Mouse (Mus musculus): ENCODE data around the gene Fyb2.

GRCm38 (mm10) chr4:104975162-104975830, 62.0 kb downstream of the Fyb2 start:
- TF ChIP-seq ZNF384 (IDR thresholded peaks at IDR 0.05; ENCODE audit: low read depth, low read length) (no peak), MAFK (IDR thresholded peaks at IDR 0.05; ENCODE audit: insufficient read depth, low read depth, low read length) (no peak)
